Mouse (Mus musculus) c-Kit-positive CD71-negative TER-119-negative erythroid progenitor cells, embryonic 14.5 days (primary cell): ENCODE data around the gene Ugt1a8.
"Not testable (repeated sequence)": the region's sequence is repeated elsewhere in the genome, so short reads cannot be mapped to it uniquely, and the experiment has no call there.

ENCODE experiments used
- DNase-seq: peaks from one replicate; pipeline ENCODE4 v3.0.0-alpha.2; 2013; ENCODE audit warnings: low read depth

Gene Ugt1a8

GRCm38 (mm10) chr1:88087513-88087912, at the start of gene Ugt1a8:
Gene Ugt1a8, plus strand, starts transcription at chr1:88087813.
- no peak for DNase-seq

GRCm38 (mm10) chr1:88043044-88043443, 44.6 kb upstream of the Ugt1a8 start:
- DNase-seq = not testable (repeated sequence)

DNA sequence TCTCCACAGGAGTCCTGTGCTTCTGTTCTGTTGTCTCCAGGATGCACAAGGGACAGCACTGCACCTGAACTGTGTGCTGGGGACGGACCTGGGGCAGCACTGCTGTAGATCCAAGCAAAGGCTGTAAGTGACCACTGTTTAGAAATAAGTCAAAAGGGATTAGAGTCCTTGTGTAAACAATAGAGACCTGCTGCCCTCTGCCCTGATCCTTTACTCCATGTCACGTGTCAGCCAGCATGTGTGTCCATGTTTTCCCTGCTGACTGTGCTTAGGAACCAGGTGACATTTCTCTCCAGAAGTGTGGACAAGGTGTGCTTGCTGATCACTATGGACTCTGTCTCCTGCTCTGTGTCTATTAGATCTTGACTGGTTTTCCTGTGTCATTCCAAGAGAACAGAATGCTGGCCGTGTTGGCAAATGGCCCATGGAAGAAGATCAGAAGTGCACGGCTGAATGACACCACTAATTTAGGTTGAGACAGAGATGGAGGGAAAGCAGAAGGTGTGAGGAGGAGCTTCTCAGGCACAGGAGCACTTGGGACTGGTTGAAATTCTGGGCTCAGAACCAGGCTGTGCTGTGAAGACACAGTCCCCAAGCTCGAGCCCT, 42.7 kb upstream of the Ugt1a8 start:
- DNase-seq = not testable (repeated sequence)

DNA sequence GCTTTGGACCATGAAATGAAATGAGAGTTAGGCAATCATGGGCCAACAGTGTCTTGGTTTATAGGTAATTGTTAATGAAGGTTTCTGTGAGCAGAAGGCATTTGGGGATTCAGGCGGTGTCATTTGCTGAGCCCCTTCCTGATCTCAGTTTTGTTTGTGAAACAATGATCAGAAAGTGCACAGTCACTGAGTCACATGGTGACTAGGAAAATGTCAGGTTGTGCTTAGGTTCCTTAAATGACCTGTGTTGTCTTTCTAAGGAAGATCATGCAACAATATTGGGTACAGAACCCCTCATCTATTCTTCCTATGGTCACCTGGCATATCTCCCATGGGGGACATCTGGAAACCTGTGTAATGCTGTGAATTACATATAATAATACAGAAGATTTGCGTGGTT, 40.2 kb upstream of the Ugt1a8 start:
- not testable (repeated sequence) for DNase-seq

- no peak for DNase-seq
Observed at GRCm38 (mm10) chr1:88055088-88055487, 32.5 kb upstream of the Ugt1a8 start, which contains the start of gene Ugt1a10. Gene Ugt1a10, plus strand, starts transcription at chr1:88055388.

GRCm38 (mm10) chr1:88066472-88067102, 21.0 kb upstream of the Ugt1a8 start:
- not testable (repeated sequence) for DNase-seq

GRCm38 (mm10) chr1:88070495-88070894, 17.1 kb upstream of the Ugt1a8 start, which contains the start of gene Ugt1a9:
Gene Ugt1a9, plus strand, starts transcription at chr1:88070800.
- no peak for DNase-seq

GRCm38 (mm10) chr1:88070902-88071301, 16.7 kb upstream of the Ugt1a8 start:
- DNase-seq = no peak

DNA sequence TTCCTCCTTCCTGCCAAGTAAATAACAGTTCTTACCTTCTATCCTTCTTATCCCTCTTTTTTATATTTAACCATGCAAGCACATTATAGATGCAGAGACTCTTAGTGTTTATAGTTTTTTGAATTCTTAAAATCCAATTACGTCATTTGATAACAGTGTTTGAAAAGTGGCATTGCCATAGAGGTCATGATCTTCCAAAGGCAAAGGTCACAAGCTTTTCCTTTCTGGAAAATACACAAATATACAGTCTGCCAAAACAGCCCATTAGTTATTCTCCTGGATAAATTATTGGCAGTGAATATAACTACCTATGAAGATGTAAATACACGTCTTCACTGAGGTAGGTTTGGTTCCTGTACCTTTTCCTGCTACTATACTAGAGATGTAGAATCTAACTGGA, 13.1 kb upstream of the Ugt1a8 start:
- no peak for DNase-seq

DNA sequence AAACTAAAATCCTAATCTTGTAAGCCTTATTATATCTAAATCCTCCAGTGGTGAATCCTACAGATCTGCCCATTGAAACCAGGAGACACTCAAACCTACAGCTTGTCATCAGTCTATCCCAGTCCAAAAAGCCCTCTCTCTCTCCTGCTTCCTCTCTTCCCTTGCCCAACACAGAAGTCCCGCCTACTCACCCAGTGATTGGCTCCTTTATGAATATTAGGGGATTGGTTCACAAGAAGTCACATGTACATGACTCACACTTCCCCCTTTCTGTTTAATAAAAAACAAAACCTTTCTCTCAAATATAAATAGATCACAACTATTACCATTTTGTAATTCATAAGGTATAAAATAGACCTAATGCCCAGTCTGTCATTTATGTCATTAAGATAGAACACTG, 10.5 kb upstream of the Ugt1a8 start:
- no peak for DNase-seq

- DNase-seq = no peak
Observed at GRCm38 (mm10) chr1:88081670-88082069, 5.9 kb upstream of the Ugt1a8 start.

DNA sequence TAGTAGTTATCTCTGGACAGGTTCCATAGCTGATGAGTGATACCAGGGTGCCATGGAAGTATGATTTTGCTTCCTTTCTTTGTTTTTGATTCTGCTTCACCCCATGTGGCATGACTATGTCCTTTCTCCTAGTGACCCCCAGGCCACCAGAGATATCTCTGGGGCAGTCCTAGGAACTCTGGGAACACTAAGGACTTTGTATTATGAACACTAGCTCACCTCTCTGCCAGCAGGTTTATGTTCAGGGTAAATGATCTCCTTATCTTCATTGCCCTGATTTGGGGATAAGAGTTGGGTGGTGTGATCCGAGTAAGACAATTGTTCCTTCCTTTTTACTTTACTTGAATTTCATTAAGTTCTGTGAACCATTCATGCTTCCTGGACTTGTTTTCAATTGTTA, 1.5 kb upstream of the Ugt1a8 start:
- no peak for DNase-seq

- DNase-seq = no peak
Observed at GRCm38 (mm10) chr1:88092341-88092740, 4.7 kb downstream of the Ugt1a8 start.

GRCm38 (mm10) chr1:88094270-88094676, 6.7 kb downstream of the Ugt1a8 start:
- DNase-seq = not testable (repeated sequence)

GRCm38 (mm10) chr1:88094941-88095492, 7.4 kb downstream of the Ugt1a8 start, which contains the start of gene Ugt1a7c:
Gene Ugt1a7c, plus strand, starts transcription at chr1:88095062.
- DNase-seq = no peak

GRCm38 (mm10) chr1:88098546-88098945, 10.9 kb downstream of the Ugt1a8 start:
- not testable (repeated sequence) for DNase-seq

DNA sequence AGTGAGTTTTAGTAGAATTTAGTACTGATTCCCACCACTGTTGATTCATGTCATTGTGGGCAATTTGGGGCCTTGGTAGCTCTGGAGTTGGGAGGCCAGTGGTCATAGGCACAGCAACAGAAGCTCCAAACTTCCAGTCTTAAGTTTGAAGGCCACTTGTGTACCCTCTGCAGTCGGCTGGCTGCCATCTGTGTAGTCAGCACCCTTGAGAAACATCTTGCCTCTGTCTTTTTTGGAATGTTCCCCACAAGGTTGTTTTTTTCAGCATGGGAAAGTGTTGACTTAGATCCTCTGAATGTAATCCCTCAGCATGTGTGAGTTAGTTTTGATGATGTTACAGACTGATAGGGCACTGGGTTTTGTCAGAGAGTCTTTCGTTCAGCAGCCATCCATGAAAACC, 12.1 kb downstream of the Ugt1a8 start:
- not testable (repeated sequence) for DNase-seq

DNA sequence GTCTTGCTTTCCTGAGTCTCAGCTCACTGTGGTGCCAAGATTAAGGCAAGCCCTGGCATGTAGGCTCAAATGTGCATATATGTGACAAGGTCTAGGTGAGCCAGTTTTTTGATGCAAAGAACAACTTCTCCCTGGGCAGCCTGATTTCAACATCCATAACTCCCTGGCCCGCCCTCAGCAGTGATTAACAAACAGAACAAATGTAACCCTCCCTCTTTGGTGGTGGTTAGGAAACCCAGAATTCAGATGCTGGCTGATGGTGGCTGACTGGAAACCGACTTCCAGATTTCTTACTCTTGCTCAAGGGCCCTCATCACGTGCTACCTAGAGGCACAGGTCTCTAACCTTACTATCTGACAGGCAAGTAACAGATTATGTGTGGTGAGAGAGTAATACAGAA, 15.4 kb downstream of the Ugt1a8 start, which contains the start of gene Ugt1a6b:
Gene Ugt1a6b, plus strand, starts transcription at position 234 of the 400 bp plus-strand sequence.
- not testable (repeated sequence) for DNase-seq

DNA sequence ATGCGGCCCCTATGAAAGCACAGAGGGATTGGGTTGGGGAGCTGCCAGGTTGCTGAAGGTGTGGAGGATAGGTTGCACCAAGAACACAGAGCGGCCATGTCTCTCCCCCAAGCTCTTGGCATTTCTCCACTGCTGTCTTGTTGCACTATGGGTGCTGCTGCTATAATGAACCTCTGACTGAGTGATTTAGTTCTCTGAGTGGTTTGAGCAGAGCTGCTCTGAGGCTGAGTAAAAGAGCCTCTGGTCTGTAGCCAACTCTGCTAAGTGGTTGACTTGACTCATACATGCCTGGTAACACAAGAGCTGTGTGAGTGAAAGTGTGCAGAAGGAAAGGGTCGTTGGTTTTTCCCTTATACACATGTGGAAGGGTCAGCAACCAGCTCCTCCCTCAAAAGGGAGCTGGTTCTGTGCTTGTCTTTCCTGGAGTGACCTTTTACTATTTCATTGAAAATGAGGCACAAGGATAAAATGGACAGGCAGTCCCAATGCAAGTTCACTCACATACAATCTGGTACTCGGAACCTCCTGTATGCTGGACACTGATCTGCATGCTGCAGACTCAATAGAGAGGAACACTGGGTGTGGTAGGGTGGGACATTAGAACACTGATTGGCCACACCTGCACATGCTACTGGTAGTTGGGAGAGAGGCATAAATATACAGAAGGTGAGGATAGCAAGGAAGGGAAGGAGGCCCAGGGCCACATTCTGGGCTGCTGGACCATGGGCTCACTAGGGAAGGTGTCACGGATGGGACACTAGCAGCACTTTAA, 16.3 kb downstream of the Ugt1a8 start:
- DNase-seq = not testable (repeated sequence)

DNA sequence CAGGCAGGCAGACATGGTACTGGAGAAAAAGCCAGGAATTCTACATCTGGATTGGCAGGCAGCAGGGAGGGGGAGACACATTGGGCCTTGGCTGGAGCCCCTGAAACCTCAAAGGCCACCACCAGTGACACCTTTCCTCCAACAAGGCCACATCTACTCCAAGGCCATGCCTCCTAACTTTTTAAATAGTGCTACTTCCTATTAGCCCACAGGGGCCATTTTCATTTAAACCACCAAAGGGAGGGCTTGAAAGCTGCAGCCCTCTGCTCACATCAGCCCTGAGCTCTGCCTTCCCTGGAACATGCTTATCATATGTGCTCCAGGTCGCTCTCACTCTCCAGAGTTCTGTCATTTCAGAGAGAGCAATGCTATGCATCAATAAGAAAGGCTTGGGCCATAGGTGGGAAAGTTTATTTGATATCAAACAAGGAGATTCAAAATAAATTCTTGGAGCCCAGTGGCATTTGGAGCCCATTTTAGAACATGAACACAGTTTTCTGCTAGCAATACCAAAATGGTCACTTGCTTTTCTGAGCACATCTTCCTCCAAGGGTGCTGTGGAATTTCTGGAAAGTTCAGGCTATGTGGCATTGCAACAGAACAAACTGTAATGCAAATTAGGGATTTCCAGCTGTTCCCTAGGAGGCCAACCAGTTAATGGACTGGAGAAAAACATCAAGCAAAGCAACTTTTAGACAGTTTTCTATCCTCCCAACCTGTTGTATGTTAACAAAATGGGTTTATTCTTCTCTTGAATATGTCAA, 17.2 kb downstream of the Ugt1a8 start:
- no peak for DNase-seq

DNA sequence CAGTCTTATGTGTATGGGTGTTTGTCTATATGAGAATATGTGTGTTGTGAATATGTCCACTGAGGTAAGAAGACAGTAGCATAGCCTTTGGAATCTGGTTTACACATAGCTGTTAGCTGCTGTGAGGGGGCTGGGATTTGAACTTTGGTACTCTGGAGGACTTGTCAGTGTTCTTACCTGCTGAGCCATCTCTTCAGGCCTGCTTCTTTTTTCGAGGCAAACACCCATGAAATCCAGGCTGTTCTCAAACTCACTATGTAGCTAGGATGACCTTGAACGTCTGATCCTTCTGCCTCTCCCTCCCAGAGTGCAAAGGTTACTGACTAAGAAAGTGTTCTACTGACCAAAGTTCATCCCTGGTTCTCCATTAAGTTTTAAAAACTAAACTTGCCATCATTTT, 18.0 kb downstream of the Ugt1a8 start:
- no peak for DNase-seq
